Mouse (Mus musculus): ENCODE measurements around the gene Znrf3.

GRCm38 (mm10) chr11:5307024-5307905 is 137.4 kb downstream of the Znrf3 start:
- no peak for TF ChIP-seq CTCF (IDR thresholded peaks at IDR 0.05; ENCODE audit: extremely low read depth, insufficient read depth, low read length)
- no peak for TF ChIP-seq POLR2A (IDR thresholded peaks at IDR 0.05; ENCODE audit: extremely low read depth, insufficient read depth, low read length)
